Mouse (Mus musculus) testis, adult 2 months (tissue): Measurements from ENCODE around the gene Maco1.

Experiments used
- CTCF ChIP-seq: fragments of 200-500 bp; IDR thresholded peaks from 2 replicates; pipeline ENCODE4 v1.5.1; 2012; ENCODE audit warnings: low read depth, mild to moderate bottlenecking, inconsistent platforms, low read length, moderate library complexity; ENCODE audit not compliant: control insufficient read depth, insufficient read depth, insufficient replicate concordance
- POLR2A ChIP-seq: fragments of 200-500 bp; IDR thresholded peaks from 2 replicates; pipeline ENCODE4 v1.6.1; 2012; ENCODE audit warnings: low read depth, mild to moderate bottlenecking, inconsistent platforms, low read length, moderate library complexity; ENCODE audit not compliant: control insufficient read depth

- TF ChIP-seq CTCF = no peak
- TF ChIP-seq POLR2A = no peak
These were observed 88.8 kb downstream of the Maco1 start for GRCm38 (mm10) chr4:134764333-134764732.
